In the genomic region with DNA sequence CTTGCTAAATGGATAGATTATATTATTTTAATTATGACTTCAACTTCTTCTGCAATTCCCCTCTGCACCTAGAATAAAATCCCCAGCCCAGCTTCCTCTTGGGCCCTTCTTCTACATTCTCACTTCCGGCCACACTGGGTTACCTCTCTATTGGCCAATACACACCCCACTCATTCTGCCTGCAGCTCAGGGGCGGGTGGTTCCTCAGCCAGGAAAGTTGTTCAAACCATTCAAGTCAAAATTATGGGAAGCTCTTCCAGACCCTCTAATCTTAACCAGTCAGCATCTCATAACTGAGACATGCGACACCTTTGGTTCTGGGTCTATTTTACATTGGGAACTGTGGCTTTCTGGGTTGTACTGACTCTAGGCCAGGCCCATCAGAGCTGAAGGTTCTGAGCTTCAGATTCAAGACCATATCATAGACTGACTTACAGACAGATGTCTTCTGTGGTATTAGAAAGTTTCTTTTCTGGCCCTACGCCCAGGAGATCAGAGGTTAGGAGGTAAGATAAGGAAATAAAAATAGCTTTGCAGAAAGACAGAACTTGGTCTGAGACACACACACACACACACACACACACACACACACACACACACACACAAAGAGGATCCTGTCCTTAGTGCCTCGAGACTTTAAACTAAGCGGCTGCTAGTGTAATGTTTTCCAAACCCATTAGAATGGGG, we compare ENCODE assay signal across 10 mouse cellular contexts. TPM values are rescaled to one million over a fixed set of nuclear protein-coding genes. Genes with fewer than 3 reads are reported as not detected.
DNase-seq lines count a peak whose midpoint lies in the region; ATAC-seq and TF ChIP-seq lines count a peak whose summit lies in the region.
"Had no signal": no experiment of that assay in that cellular context is flagged by ENCODE, and none has a peak within 500 bp of the region (broad histone marks: within the 10 kb centered on the region; RNA-seq: fewer than 3 reads in every experiment).

No protein-coding gene starts in this region.

- H3K4me2 ChIP-seq in forebrain, embryonic 13.5 days: no peak overlapping the region

- peaks cover 13% of the 10 kb centered on the region for H3K36me3 ChIP-seq in G1E (replicated peaks)
- 0 out of 2 replicates have a peak, but pooled peaks cover under 1% of the 10 kb centered on the region for H3K36me3 ChIP-seq in macrophage (ENCODE audit: inconsistent target)
- peaks cover 5% of the 10 kb centered on the region; the same call in 1 of the 2 replicates for H3K36me3 ChIP-seq in forebrain, embryonic 13.5 days (ENCODE audit: poor library complexity, severe bottlenecking)

- H3K79me2 ChIP-seq in macrophage (ENCODE audit: inconsistent target): peaks cover 15% of the 10 kb centered on the region; the same call in 1 of the 2 replicates

- H3K27ac ChIP-seq in macrophage: peak overlapping the region; percentile 80
- H3K27ac ChIP-seq in forebrain, embryonic 13.5 days: no peak overlapping the region

- peak; percentile 69 for DNase-seq in CD4-positive, CD25-positive, alpha-beta regulatory T cell, adult 2 months (ENCODE audit: low read depth, low spot score)
- peak; percentile 70 for DNase-seq in G1E (ENCODE audit: low spot score)
- DNase-seq in heart, postnatal 10 days: peak; percentile 87 to 88
- DNase-seq in cerebellum, postnatal 10 days: no peak
- no peak for DNase-seq in left cerebral cortex, postnatal 4 days
- DNase-seq: cerebellum, adult 18-20 months; gastrocnemius, postnatal 25 days; right cerebral cortex, postnatal 14 days had no signal

- H3K9ac ChIP-seq in forebrain, embryonic 13.5 days: no peak overlapping the region

- 17% methylated on average over 4 of the region's 6 CpGs for WGBS in macrophage (ENCODE audit: missing documents)
- 82% methylated on average over 6 of the region's 6 CpGs for WGBS in forebrain, embryonic 13.5 days

- peaks cover 74% of the 10 kb centered on the region for H3K4me1 ChIP-seq in G1E (ENCODE audit: insufficient read depth, low read depth, low read length)
- H3K4me1 ChIP-seq in forebrain, embryonic 13.5 days: peaks cover 22% of the 10 kb centered on the region

- ATAC-seq in G1E (ENCODE audit: extremely low read depth, insufficient number of reproducible peaks, low FRiP score, poor library complexity, severe bottlenecking): peak; percentile 29; the same call in 1 of the 2 replicates
- ATAC-seq in forebrain, embryonic 13.5 days: no peak

- no peak for TF ChIP-seq CTCF in G1E (IDR thresholded peaks at IDR 0.05; ENCODE audit: low read depth, low read length)

- H3K27me3 ChIP-seq in G1E (ENCODE audit: insufficient read depth, low read length): no peaks in the 10 kb centered on the region
- H3K27me3 ChIP-seq in forebrain, embryonic 13.5 days: no peaks in the 10 kb centered on the region

- no peaks in the 10 kb centered on the region for H3K9me3 ChIP-seq in G1E (replicated peaks)
- H3K9me3 ChIP-seq in forebrain, embryonic 13.5 days (replicated peaks): no peaks in the 10 kb centered on the region

- H3K4me3 ChIP-seq in G1E (ENCODE audit: low read depth, low read length) (no peak overlapping the region), macrophage (ENCODE audit: inconsistent target) (no peak overlapping the region)
- no peak overlapping the region for H3K4me3 ChIP-seq in forebrain, embryonic 13.5 days

- intact Hi-C loops in heart, postnatal 10 days (cut with DNase I): no loop called here
- intact Hi-C loops in left cerebral cortex, postnatal 4 days (cut with DNase I): no loop called here

RNA-seq across cellular contexts. Expression of gene Mical1, which starts 2.2 kb away (rescaled TPM):
- total RNA-seq in G1E (2014; fragmentation: Nextera tagmentation) (29.6 and 34.6 TPM in 2 replicates), G1E (2017) (24.9 and 26.7 TPM in 2 replicates)
- polyA plus RNA-seq in G1E (2012) (38.7 and 48.6 TPM in 2 replicates), macrophage (2018) (19.5 to 33.8 TPM (median 31.3 TPM) in 3 replicates)
- 10 to 100 TPM; 34.3 to 39.2 TPM for total RNA-seq in heart, postnatal 10 days (2021)
- total RNA-seq in macrophage (2018; cell fraction: chromatin; rRNA removed): 100 to 1,000 TPM in 8 of 26 experiments, 10 to 100 TPM in 17, 1 to 10 TPM in 1; 7.5 to 233 (median 40.5) TPM
- total RNA-seq in macrophage (2018; cell fraction: cytosol; rRNA removed): 10 to 100 TPM in 15 of 26 experiments, 1 to 10 TPM in 11; 7.0 to 54.9 (median 20.1) TPM
- 100 to 1,000 TPM in 6 of 26 experiments, 10 to 100 TPM in 19, 1 to 10 TPM in 1; 6.0 to 163 (median 23.2) TPM for total RNA-seq in macrophage (2018; cell fraction: nucleus; rRNA removed)
- polyA plus RNA-seq in forebrain, embryonic 13.5 days (2015; fragmentation: Nextera tagmentation; extraction: Ambion mirVana): 35.9 and 41.9 TPM in 2 replicates
- total RNA-seq in left cerebral cortex, postnatal 4 days (2021): 10 to 100 TPM; 75.8 to 82.1 TPM

RNA-seq across cellular contexts. Expression of gene Smpd2, which starts 16.2 kb away (rescaled TPM):
- total RNA-seq in G1E (2014; fragmentation: Nextera tagmentation): 12.6 and 13.6 TPM in 2 replicates
- total RNA-seq in G1E (2017): 6.6 and 9.1 TPM in 2 replicates
- polyA plus RNA-seq in G1E (2012): 12.2 and 12.9 TPM in 2 replicates
- total RNA-seq in heart, postnatal 10 days (2021): 10 to 100 TPM; 48.2 to 57.7 TPM
- 10 to 100 TPM in 20 of 26 experiments, 1 to 10 TPM in 6; 3.5 to 67.7 (median 19.5) TPM for total RNA-seq in macrophage (2018; cell fraction: chromatin; rRNA removed)
- total RNA-seq in macrophage (2018; cell fraction: cytosol; rRNA removed): 10 to 100 TPM in 13 of 26 experiments, 1 to 10 TPM in 13; 5.1 to 18.5 (median 10.0) TPM
- total RNA-seq in macrophage (2018; cell fraction: nucleus; rRNA removed): 10 to 100 TPM in 18 of 26 experiments, 1 to 10 TPM in 8; 4.3 to 52.9 (median 18.6) TPM
- 10.3 to 23.3 TPM (median 12.1 TPM) in 3 replicates for polyA plus RNA-seq in macrophage (2018)
- 40.6 and 49.8 TPM in 2 replicates for polyA plus RNA-seq in forebrain, embryonic 13.5 days (2015; fragmentation: Nextera tagmentation; extraction: Ambion mirVana)
- total RNA-seq in left cerebral cortex, postnatal 4 days (2021): 10 to 100 TPM; 20.1 to 21.9 TPM

RNA-seq across cellular contexts. Expression of gene Ppil6, which starts 16.3 kb away (rescaled TPM):
- total RNA-seq in G1E (2014; fragmentation: Nextera tagmentation) (not detected in 2 replicates), G1E (2017) (0.16 and 0.29 TPM in 2 replicates)
- polyA plus RNA-seq in G1E (2012) (0.12 and 0.14 TPM in 2 replicates), macrophage (2018) (0.22 TPM in 1 of 3 replicates, not detected in the others)
- total RNA-seq in heart, postnatal 10 days (2021): 1 to 10 TPM; 2.8 to 3.4 TPM
- 1 to 10 TPM in 10 of 26 experiments, not detected in 16; 1.2 to 4.2 (median 2.4) TPM for total RNA-seq in macrophage (2018; cell fraction: chromatin; rRNA removed)
- under 1 TPM in 8 of 26 experiments, not detected in 18; 0.10 to 0.41 (median 0.20) TPM for total RNA-seq in macrophage (2018; cell fraction: cytosol; rRNA removed)
- 1 to 10 TPM in 7 of 26 experiments, under 1 TPM in 1, not detected in 18; 0.89 to 1.7 (median 1.1) TPM for total RNA-seq in macrophage (2018; cell fraction: nucleus; rRNA removed)
- 1.8 and 1.9 TPM in 2 replicates for polyA plus RNA-seq in forebrain, embryonic 13.5 days (2015; fragmentation: Nextera tagmentation; extraction: Ambion mirVana)
- total RNA-seq in left cerebral cortex, postnatal 4 days (2021): 1 to 10 TPM; 4.6 to 4.9 TPM
- total RNA-seq: gastrocnemius, postnatal 25 days had no signal

RNA-seq across cellular contexts. Expression of gene Zbtb24, which starts 23.7 kb away (rescaled TPM):
- total RNA-seq in G1E (2014; fragmentation: Nextera tagmentation) (19.0 and 28.5 TPM in 2 replicates), G1E (2017) (31.9 and 34.0 TPM in 2 replicates)
- polyA plus RNA-seq in G1E (2012) (13.7 and 14.0 TPM in 2 replicates), macrophage (2018) (8.6 to 9.8 TPM (median 9.4 TPM) in 3 replicates)
- total RNA-seq in heart, postnatal 10 days (2021): 10 to 100 TPM in 1 of 2 experiments, 1 to 10 TPM in 1; 9.7 to 12.3 TPM
- total RNA-seq in macrophage (2018; cell fraction: chromatin; rRNA removed): 10 to 100 TPM; 16.1 to 68.9 (median 32.0) TPM
- total RNA-seq in macrophage (2018; cell fraction: cytosol; rRNA removed): 10 to 100 TPM in 5 of 26 experiments, 1 to 10 TPM in 21; 5.3 to 11.9 (median 8.1) TPM
- total RNA-seq in macrophage (2018; cell fraction: nucleus; rRNA removed): 10 to 100 TPM; 11.1 to 46.4 (median 18.2) TPM
- polyA plus RNA-seq in forebrain, embryonic 13.5 days (2015; fragmentation: Nextera tagmentation; extraction: Ambion mirVana): 19.1 and 19.8 TPM in 2 replicates
- total RNA-seq in left cerebral cortex, postnatal 4 days (2021): 10 to 100 TPM; 19.2 to 20.5 TPM

RNA-seq across cellular contexts. Expression of gene Cd164, which starts 45.3 kb away (rescaled TPM):
- 127 and 140 TPM in 2 replicates for total RNA-seq in G1E (2014; fragmentation: Nextera tagmentation)
- total RNA-seq in G1E (2017): 90.8 and 106 TPM in 2 replicates
- polyA plus RNA-seq in G1E (2012): 156 and 183 TPM in 2 replicates
- total RNA-seq in heart, postnatal 10 days (2021): 100 to 1,000 TPM; 182 to 197 TPM
- 100 to 1,000 TPM in 13 of 26 experiments, 10 to 100 TPM in 13; 29.9 to 322 (median 102) TPM for total RNA-seq in macrophage (2018; cell fraction: chromatin; rRNA removed)
- total RNA-seq in macrophage (2018; cell fraction: cytosol; rRNA removed): 100 to 1,000 TPM; 163 to 271 (median 202) TPM
- 100 to 1,000 TPM in 25 of 26 experiments, 10 to 100 TPM in 1; 93.8 to 340 (median 200) TPM for total RNA-seq in macrophage (2018; cell fraction: nucleus; rRNA removed)
- polyA plus RNA-seq in macrophage (2018): 204 to 235 TPM (median 225 TPM) in 3 replicates
- 78.2 and 81.7 TPM in 2 replicates for polyA plus RNA-seq in forebrain, embryonic 13.5 days (2015; fragmentation: Nextera tagmentation; extraction: Ambion mirVana)
- 10 to 100 TPM; 39.9 to 43.4 TPM for total RNA-seq in left cerebral cortex, postnatal 4 days (2021)

Comparison
In these comparisons a context has a peak if more than half of its experiments do, and no peak if none do; other contexts are left out.
1. DNase-seq: peak in CD4-positive, CD25-positive, alpha-beta regulatory T cell, adult 2 months (single experiment), G1E (single experiment) and heart, postnatal 10 days (2 of 2); none in cerebellum, postnatal 10 days (0 of 2) and left cerebral cortex, postnatal 4 days (single experiment).